Mouse (Mus musculus): ENCODE data around the gene Itga10.
"Not testable (repeated sequence)": the region's sequence is repeated elsewhere in the genome, so short reads cannot be mapped to it uniquely, and the experiment has no call there.

Itga10 gene

GRCm38 (mm10) chr3:96679159-96679674 lies 33.8 kb downstream of the Itga10 start:
- in situ Hi-C loops (cut with MboI, MseI), result no loop called here

GRCm38 (mm10) chr3:96680269-96680956 lies 35.0 kb downstream of the Itga10 start:
- in situ Hi-C loops (cut with MboI, MseI), result no loop called here

GRCm38 (mm10) chr3:96683496-96683895 lies 38.1 kb downstream of the Itga10 start:
- in situ Hi-C loops (cut with MboI, MseI), result no loop called here

- in situ Hi-C loops (cut with MboI, MseI), result no loop called here
Measured at GRCm38 (mm10) chr3:96684151-96684821, 38.9 kb downstream of the Itga10 start.

DNA sequence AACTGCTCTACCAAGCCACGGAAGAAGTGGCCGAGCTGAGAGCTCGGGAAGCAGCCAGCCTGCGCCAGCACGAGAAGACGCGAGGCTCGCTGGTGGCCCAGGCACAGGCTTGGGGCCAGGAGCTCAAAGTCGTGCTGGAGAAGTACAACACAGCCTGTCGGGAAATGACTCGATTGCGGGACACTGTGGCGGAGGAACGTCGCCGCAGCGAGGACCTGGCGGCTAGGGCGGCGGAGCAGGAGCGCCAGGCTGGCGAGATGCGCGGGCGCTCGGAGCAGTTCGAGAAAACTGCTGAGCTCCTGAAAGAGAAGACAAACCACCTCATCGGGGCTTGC lies 39.4 kb downstream of the Itga10 start:
- in situ Hi-C loops (cut with MboI, MseI), result no loop called here

DNA sequence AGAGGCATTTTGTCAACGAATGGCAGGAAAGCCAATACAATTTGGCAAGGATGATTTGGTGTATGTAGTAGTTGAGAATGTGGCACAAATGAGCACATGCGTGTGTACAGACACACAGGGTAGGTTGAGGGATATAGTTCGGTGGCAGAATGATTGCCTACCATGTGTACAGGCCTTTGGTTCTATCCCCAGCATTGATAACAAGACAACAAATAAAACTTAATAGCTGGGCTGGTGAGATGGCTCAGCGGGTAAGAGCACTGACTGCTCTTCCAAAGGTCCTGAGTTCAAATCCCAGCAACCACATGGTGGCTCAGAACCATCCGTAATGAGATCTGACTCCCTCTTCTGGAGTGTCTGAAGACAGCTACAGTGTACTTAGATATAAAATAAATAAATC lies 40.7 kb downstream of the Itga10 start:
- in situ Hi-C loops (cut with MboI, MseI), result not testable (repeated sequence)

GRCm38 (mm10) chr3:96688854-96689253 lies 43.5 kb downstream of the Itga10 start:
- in situ Hi-C loops (cut with MboI, MseI), result no loop called here

DNA sequence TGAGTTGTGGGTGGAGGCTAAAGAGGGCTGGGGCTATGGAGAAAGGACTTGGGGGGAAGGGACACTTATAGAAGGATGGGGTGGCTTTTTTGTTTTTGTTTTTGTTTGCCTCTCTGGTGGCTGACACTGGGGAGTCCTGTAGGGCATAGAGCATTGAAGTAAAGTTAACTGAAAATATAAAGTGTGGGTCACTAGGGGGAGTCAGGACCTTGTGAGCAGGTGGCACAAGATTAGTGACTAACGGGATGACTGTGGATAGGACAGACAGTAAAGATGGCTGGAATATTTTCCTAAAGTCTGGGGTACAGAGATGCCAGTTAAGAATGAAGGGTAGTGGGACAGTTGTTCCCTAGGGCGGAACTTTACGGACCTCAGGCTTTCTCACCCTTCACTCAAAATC lies 44.9 kb downstream of the Itga10 start:
- in situ Hi-C loops (cut with MboI, MseI), result no loop called here

DNA sequence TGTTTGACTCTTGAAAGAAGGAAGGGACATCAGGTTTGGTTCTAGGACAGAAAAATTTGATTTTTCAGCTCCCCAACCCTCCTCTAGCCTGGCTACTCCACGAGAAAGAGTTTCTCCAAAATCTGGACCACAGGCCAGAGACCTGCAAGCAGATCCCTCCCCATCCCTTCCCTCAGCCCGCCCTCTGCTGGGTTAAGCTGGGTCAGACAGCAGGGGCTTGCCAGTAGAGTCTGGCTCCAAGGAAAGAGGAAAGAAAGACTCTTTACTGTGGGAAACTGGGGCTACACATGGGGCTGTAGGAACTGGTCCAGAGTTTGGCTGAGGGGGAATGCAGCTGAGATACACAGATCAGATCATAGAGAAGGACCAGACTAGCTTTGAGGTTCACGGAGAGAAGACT lies 47.1 kb downstream of the Itga10 start:
- in situ Hi-C loops (cut with MboI, MseI), result no loop called here

DNA sequence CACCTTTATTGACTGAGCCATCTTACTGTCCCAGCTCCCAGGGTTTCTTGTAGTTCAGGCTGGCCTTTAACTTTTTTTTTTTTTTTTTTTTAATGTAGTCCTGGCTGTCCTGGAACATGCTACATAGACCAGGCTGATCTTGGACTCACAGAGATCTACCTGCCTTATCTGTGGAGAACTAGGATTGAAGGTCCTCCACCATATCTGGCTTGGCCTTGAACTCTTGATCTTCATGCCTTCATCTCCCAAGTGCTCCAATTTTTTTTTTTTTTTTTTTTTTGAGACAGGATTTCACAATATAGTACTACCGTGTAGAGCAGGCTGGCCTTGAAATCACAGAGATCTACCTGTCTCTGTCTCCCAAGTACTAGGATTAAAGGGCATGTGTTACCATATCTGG lies 48.2 kb downstream of the Itga10 start:
- in situ Hi-C loops (cut with MboI, MseI), result no loop called here

DNA sequence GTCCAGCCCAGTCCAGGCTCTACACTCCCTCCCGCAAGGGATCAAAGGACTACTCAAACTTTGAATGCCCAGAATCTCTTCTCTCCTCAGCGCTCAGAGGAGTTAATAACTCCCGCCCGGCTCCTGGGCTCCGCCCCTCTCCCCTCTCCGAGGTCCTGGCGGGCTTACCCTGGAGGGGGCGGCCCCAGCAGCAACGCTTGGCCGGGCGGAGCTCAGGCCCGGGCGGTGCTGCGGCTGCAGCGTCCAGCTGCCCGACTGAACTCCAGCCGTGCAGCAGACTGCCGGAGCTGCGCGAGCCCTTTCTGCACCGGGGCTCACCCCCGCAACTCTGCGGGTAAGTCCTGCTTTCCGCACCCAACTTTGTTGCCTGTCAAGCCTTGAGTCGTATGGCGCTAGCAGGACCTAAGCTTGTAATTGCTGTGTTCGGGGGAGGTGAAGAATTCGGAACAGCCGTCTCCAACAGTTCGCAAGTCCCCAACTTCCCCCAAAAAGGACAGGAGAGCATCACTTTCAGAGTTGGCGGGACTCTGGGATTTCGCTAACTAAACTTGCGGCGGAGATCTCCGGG lies 50.9 kb downstream of the Itga10 start, which contains the start of gene Pias3:
Gene Pias3, plus strand, starts transcription at position 187 of the 568 bp plus-strand sequence.
- in situ Hi-C loops (cut with MboI, MseI), result no loop called here

DNA sequence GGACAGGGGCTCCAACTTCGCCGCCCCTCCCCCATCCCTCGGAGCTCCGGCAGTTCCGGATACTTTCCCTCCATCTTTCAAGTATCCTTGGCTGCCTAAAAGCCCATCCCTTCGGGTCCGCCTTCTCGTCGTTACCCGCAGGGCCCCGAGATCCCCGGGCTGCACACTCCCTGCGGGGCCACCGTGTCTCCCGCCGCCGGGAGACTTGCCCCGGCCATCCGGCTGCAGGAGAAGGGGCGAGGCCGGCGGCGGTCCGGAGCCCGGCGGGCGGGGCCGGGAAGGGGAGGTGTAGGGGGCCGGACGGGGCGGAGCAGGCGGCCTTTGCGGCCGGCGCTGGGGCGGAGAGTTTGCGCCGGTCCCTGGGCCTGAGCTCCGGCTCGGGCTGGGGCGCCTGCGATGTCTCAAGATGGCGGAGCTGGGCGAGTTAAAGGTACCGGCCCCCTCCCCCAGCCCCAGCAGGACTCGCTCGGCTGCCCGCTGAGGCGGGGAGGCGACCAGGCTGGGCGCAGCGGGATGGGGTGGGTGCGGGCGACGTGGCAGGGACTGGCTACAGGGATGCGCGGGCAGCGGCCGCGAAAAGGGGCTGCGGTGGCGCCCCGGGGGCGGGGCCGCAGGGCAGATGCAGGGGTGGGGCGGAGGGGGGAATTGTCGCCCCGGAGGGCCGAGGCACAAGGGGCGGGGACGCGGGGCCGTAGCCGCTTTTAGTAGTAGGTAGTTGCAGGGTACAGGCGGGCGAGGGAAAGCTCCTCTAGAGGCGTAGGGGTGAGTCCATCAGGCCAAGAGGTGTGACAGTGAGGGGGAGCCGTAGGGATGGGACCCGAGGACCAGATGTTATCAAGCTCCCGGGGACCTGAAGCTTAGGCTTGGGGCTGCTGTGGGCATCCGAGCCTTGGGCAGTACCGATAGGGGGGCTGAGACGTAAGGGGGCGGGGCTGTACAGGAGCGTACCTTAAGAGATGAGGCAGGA lies 51.7 kb downstream of the Itga10 start:
- in situ Hi-C loops (cut with MboI, MseI), result no loop called here

DNA sequence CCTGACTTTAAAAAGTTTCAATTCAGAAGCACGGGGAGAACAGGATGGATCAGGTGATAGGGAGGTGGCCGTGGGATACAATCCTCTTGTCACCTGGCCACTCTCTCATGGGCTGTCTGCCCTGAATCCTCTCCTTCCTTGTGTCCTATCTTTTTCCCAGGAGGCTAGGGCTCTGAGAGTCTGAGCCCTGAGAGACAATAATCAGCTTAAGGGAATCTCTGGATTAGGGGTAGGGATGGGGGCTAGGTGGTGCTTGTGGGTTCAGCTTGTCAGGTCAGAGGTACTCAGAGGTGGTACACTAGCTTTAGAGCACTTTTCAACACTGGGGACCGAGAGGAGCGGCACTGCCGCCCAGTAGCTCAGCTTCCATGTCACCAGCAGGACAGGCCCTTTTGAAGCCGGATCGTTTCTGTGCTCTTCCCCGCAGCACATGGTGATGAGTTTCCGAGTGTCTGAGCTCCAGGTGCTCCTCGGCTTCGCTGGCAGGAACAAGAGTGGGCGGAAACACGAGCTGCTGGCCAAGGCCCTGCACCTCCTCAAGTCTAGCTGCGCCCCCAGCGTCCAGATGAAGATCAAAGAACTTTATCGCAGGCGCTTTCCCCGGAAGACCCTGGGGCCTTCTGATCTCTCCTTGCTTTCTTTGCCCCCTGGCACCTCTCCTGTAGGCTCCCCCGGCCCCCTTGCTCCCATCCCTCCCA lies 53.8 kb downstream of the Itga10 start:
- in situ Hi-C loops (cut with MboI, MseI), result no loop called here

GRCm38 (mm10) chr3:96700376-96700775 lies 55.0 kb downstream of the Itga10 start:
- in situ Hi-C loops (cut with MboI, MseI), result no loop called here

- in situ Hi-C loops (cut with MboI, MseI), result no loop called here
Measured at GRCm38 (mm10) chr3:96701003-96701402, 55.6 kb downstream of the Itga10 start.

GRCm38 (mm10) chr3:96704778-96705177 lies 59.4 kb downstream of the Itga10 start:
- in situ Hi-C loops (cut with MboI, MseI), result no loop called here

DNA sequence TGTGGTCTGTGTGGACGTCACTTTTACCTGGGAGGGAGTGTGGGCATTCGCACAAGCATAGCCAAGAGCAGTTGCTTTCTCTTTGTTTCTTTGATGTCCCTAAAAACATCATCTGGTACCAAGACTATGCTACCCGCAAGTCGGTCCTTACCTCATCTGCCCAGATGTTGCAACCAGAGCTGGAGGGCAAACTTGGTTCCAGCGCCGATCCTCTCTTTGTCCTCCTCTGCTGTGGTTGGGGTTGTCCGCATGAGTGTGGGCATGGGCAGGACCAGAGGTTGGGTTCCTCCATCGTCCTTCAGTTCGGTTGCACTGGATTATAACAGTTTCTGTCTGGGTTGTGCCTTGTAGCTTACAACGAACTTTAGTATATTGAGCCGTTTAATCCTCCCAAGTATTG lies 60.8 kb downstream of the Itga10 start:
- in situ Hi-C loops (cut with MboI, MseI), result no loop called here

- in situ Hi-C loops (cut with MboI, MseI), result no loop called here
Measured at GRCm38 (mm10) chr3:96706984-96707383, 61.6 kb downstream of the Itga10 start.

GRCm38 (mm10) chr3:96707903-96708683 lies 62.7 kb downstream of the Itga10 start, which contains the start of gene Nudt17:
Nudt17 (minus strand) TSS chr3:96708562.
- in situ Hi-C loops (cut with MboI, MseI), result no loop called here

DNA sequence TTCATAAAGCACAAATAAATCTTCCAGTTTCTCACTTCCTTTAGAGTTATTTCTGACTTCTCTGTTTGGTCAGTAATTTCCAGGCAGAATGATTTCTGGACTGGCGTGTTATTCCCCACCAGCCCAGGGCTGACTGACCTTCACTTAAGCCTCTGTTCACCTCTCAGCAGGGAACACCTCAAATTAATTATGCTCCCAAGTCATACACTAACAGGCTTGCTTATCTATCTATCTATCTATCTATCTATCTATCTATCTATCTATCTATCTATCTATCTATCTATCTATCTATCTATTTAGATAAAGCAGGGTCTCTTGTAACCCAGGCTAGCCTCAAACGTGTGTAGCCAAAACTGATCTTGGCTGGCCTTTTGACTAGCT lies 63.3 kb downstream of the Itga10 start:
- in situ Hi-C loops (cut with MboI, MseI), result no loop called here
